Mouse (Mus musculus) intestine, embryonic 16.5 days (tissue): ENCODE measurements around the gene Snx29. TPM values are rescaled to one million over a fixed set of nuclear protein-coding genes. Genes with fewer than 3 reads are reported as not detected.

Source experiments
- ATAC-seq: fragments of 200-750 bp; cut with Nextera tagmentation; 2 replicates; pipeline ENCODE4 v1.8.0; 2017; ENCODE audit warnings: moderate TSS enrichment, moderate library complexity
- H3K27ac ChIP-seq: fragments of 300-500 bp; sonication (generic); 2 replicates; pipeline ENCODE4 v1.5.1; 2014; ENCODE audit warnings: mild to moderate bottlenecking, low read length
- H3K27me3 ChIP-seq: fragments of 300-500 bp; sonication (generic); replicated peaks from 2 replicates; pipeline ENCODE4 v1.6.1; 2014; ENCODE audit warnings: low read length, control low read depth, mixed read lengths; ENCODE audit not compliant: control insufficient read depth, insufficient read depth
- H3K36me3 ChIP-seq: fragments of 300-500 bp; sonication (generic); 2 replicates; pipeline ENCODE4 v1.6.1; 2014; ENCODE audit warnings: low read length, control low read depth; ENCODE audit not compliant: control insufficient read depth, insufficient read depth
- H3K4me1 ChIP-seq: fragments of 300-500 bp; sonication (generic); 2 replicates; pipeline ENCODE4 v1.6.1; 2014; ENCODE audit warnings: low read length, control low read depth, mixed read lengths; ENCODE audit not compliant: control insufficient read depth, insufficient read depth
- H3K4me2 ChIP-seq: fragments of 300-500 bp; sonication (generic); 2 replicates; pipeline ENCODE4 v1.6.1; 2014; ENCODE audit warnings: low read depth, low read length, control low read depth
- H3K4me3 ChIP-seq: fragments of 300-500 bp; sonication (generic); 2 replicates; pipeline ENCODE4 v1.5.1; 2014; ENCODE audit warnings: mild to moderate bottlenecking, low read length
- H3K9ac ChIP-seq: fragments of 300-500 bp; sonication (generic); 2 replicates; pipeline ENCODE4 v1.6.1; 2014; ENCODE audit warnings: low read depth, low read length
- H3K9me3 ChIP-seq: fragments of 300-500 bp; sonication (generic); 2 replicates; pipeline ENCODE4 v1.6.1; 2016; ENCODE audit warnings: low read length, control low read depth; ENCODE audit not compliant: control insufficient read depth
- WGBS: fragments of 180-500 bp; shearing (Covaris S2); extraction: QIAGEN DNeasy Blood & Tissue Kit; methylation state at CpG from one replicate; pipeline ENCODE4 v1.1.7; 2014; 5-methylcytosine and 5-hydroxymethylcytosine counted together
- polyA plus RNA-seq: library from polyadenylated mRNA; unstranded; fragments of >200 nt; fragmentation: Nextera tagmentation; extraction: Ambion mirVana; gene quantifications from 2 replicates; pipeline ENCODE4 v1.2.1, GENCODE M21; 2015

Snx29 gene
- polyA plus RNA-seq, 1 experiment from 2014 or later = 6.3 TPM

DNA sequence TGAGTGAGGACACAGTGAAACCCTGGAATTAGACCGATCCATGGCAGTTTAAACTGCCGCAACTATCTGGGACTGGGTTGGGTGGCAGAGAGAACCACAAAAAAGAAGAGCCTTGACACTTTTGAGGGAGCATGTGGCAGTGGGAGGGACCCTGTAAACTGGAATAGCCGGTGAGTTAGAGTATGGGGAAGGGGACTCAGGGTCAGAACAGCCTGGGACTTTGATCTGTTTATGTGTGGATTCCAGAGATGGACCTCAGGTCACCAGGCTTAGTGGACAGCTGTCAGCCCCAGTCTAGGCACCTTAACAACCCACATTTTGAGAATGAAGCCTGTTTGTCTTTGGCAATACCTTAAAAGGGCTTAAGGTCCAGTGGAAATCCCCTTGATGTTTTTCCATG lies 215.5 kb downstream of the Snx29 start:
- Histone ChIP-seq H3K4me3 (no peak overlapping the region), H3K9ac (no peak overlapping the region), H3K27me3 (no peaks in the 10 kb centered on the region), H3K4me2 (no peak overlapping the region), H3K4me1 (no peaks in the 10 kb centered on the region), H3K9me3 (no peaks in the 10 kb centered on the region), H3K36me3 (no peaks in the 10 kb centered on the region), H3K27ac (no peak overlapping the region)
- ATAC-seq = no peak
- 50% methylated on average over 3 of the region's 3 CpGs for WGBS

DNA sequence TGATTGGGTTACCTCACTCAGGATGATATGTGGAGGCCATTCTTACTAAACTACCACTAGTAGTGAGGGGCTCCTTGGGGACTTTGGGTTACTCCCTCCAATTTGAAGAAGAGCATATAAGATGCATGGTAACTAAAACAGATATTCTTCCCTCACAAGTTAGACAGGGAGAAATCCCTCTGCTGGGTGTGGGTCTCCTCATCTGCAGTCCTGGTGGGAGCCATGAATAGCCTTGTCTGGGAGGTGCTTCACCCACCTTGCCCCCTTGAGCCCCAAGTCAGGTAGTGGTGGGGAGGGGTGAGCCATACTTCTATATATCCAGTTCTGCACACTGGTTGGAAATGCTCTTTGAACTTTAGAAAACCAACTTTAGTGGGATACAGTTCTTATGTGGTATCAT lies 218.3 kb downstream of the Snx29 start:
- Histone ChIP-seq H3K9ac (no peak overlapping the region), H3K27me3 (no peaks in the 10 kb centered on the region), H3K27ac (no peak overlapping the region), H3K9me3 (no peaks in the 10 kb centered on the region), H3K4me2 (no peak overlapping the region), H3K36me3 (no peaks in the 10 kb centered on the region), H3K4me3 (no peak overlapping the region), H3K4me1 (no peaks in the 10 kb centered on the region)
- ATAC-seq = no peak

DNA sequence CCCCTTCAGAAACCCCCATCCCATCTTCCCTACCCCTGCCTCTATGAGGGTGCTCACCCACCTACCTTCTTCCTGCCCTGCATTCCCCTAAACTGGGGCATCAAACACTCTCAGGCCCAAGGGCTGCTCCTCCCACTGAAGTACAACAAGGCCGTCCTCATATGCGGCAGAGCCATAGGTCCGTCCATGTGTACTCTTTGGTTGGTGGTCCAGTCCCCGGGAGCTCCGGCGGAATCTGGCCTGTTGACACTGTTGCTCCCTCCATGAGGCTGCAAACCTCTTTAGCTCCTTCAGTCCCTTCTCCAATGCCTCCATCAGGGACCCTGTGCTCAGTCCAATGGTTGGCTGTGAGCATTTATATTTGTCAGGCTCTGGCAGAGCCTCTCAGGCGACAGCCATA lies 219.1 kb downstream of the Snx29 start:
- no peak for ATAC-seq
- no peak overlapping the region for H3K4me3 ChIP-seq
- no peak overlapping the region for H3K9ac ChIP-seq
- no peaks in the 10 kb centered on the region for H3K27me3 ChIP-seq
- no peak overlapping the region for H3K27ac ChIP-seq
- 88% methylated on average over 7 of the region's 7 CpGs for WGBS
- no peaks in the 10 kb centered on the region for H3K4me1 ChIP-seq
- H3K9me3 ChIP-seq = no peaks in the 10 kb centered on the region
- H3K36me3 ChIP-seq = no peaks in the 10 kb centered on the region
- H3K4me2 ChIP-seq = no peak overlapping the region

DNA sequence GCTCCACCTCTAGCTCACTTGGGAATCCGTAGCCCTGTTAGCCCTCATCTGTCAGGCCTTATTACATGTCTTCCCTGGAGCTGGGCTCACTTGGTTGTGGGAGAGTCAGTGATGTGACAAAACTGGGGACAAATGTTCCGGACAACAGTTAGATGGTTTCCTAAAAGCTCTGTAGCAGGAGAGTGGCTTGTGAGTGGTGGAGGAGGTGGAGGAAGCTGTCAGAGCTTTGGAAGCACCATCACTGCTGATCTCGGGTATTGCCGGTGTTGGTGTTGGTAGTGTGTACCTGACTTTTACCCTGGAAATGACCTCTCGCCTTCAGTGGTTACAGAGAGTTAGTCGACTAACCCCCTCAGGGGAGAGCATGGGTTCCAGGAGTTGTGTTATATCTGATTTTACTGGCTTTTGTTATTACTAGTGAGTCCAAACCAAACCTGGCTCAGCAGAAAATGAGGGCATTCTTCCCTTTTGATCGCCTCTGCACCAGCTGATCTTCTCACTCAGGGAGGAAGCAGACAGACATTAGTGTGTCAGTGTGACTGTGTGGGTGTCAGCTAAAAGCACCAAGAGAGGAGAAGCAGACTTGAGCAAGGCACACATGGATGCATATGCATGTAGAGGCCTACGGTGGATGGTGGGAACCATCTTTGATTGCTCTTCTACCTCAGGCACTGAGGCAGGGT lies 227.5 kb downstream of the Snx29 start:
- no peaks in the 10 kb centered on the region for H3K36me3 ChIP-seq
- no peaks in the 10 kb centered on the region for H3K9me3 ChIP-seq
- no peak overlapping the region for H3K27ac ChIP-seq
- no peak overlapping the region for H3K4me3 ChIP-seq
- no peak overlapping the region for H3K4me2 ChIP-seq
- WGBS = 88% methylated on average over 8 of the region's 8 CpGs
- no peak overlapping the region for H3K9ac ChIP-seq
- no peaks in the 10 kb centered on the region for H3K4me1 ChIP-seq
- ATAC-seq = no peak
- no peaks in the 10 kb centered on the region for H3K27me3 ChIP-seq

DNA sequence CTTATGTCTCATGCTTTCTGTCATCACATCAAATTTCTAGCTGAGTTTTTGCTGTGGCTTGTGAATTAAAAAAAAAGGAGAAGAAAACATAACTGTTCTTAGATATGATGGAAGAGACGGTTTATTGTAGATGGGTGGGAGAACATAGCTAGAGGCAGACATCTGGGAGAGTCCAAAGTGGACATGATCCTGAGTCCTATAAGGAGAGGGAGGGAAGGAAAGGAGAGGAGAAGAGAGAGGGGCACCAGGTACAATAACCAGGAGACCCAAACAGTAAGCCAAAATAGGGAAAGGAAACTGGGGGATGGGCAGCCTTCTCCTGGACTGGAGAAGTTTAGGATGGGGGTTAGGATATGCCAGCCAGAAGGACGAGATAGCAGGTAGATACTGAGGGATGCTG lies 239.0 kb downstream of the Snx29 start:
- H3K9me3 ChIP-seq = no peaks in the 10 kb centered on the region
- no peak for ATAC-seq
- no peaks in the 10 kb centered on the region for H3K27me3 ChIP-seq
- H3K36me3 ChIP-seq = no peaks in the 10 kb centered on the region
- 85% methylated on average over 2 of the region's 2 CpGs for WGBS
- no peak overlapping the region for H3K9ac ChIP-seq
- no peak overlapping the region for H3K4me2 ChIP-seq
- H3K27ac ChIP-seq = no peak overlapping the region
- peaks cover 3% of the 10 kb centered on the region for H3K4me1 ChIP-seq
- H3K4me3 ChIP-seq = no peak overlapping the region

DNA sequence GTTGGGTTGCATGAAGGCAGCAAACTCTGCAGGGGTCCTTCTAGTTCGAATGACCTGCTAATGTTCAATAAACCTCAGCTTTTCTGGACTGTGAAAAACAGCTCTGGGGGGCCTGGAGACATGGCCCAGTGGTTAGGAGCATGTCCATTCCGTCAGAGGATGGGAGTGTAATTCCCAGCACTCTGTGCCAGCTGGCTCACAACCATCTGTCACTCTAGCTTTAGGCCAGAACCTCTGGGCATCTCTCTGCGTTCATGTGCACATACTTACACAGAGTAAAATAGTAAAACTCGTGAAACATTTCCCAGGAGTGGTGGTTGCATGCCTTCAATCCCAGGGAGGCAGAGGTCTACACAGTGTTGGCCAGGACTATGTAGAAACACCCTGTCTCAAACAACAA lies 241.1 kb downstream of the Snx29 start:
- H3K36me3 ChIP-seq = no peaks in the 10 kb centered on the region
- WGBS = 65% methylated on average over 4 of the region's 4 CpGs

DNA sequence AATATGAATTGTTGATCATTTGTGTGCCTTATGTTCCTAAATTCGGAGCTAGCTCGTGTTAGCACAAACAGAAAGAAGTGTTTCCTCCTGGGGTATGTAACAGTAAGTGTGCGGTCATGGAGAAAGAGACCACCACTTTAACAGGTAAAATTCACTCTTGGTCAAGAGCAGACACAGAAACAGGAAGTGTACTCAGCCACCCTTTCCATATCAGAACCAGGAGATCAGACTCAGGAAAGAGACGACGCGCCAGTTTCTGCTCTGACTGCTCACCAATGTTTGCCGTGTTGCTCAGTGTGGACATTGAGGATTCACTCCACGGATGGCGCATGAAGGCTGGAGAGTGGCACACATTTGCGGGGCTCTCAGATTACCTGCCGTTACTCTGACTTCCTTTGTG lies 242.4 kb downstream of the Snx29 start:
- 0 out of 2 replicates have a peak overlapping the region, but pooled peaks have one; percentile 12 for H3K9ac ChIP-seq
- no peak overlapping the region for H3K27ac ChIP-seq
- H3K36me3 ChIP-seq = no peaks in the 10 kb centered on the region
- ATAC-seq = no peak
- H3K9me3 ChIP-seq = no peaks in the 10 kb centered on the region
- no peak overlapping the region for H3K4me2 ChIP-seq
- peaks cover 14% of the 10 kb centered on the region for H3K4me1 ChIP-seq
- H3K4me3 ChIP-seq = no peak overlapping the region
- H3K27me3 ChIP-seq = no peaks in the 10 kb centered on the region
- WGBS = 65% methylated on average over 11 of the region's 11 CpGs

More for the DNA sequence above, 241.1 kb downstream of the Snx29 start:
- Histone ChIP-seq H3K27ac (no peak overlapping the region), H3K9me3 (no peaks in the 10 kb centered on the region), H3K4me2 (no peak overlapping the region), H3K4me3 (no peak overlapping the region), H3K27me3 (no peaks in the 10 kb centered on the region), H3K9ac (no peak overlapping the region), H3K4me1 (peaks cover 14% of the 10 kb centered on the region)
- no peak for ATAC-seq

DNA sequence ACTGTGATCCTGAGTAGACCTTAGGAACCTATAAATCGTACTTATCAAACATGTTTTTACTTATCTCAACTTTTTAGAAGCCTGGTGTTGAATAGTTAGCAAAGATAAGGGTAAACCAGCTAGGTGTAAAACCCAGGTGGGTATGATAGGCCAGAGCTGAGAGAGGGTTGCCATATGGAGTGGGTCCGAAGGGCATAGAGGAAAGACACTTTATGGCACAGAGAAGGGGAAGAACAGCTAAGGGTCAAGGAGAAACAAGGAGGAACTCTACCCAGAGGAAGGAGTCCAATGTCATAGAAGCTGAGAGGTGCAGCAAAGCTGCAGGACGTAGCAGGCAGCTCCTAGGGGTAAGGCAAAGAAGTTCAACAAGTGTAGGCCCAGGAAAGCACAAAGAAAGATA lies 244.9 kb downstream of the Snx29 start:
- no peaks in the 10 kb centered on the region for H3K36me3 ChIP-seq
- no peak overlapping the region for H3K4me2 ChIP-seq
- H3K9ac ChIP-seq = no peak overlapping the region
- ATAC-seq = peak; percentile 97
- H3K27me3 ChIP-seq = no peaks in the 10 kb centered on the region
- H3K27ac ChIP-seq = peak overlapping the region; percentile 91
- H3K9me3 ChIP-seq = no peaks in the 10 kb centered on the region
- no peak overlapping the region for H3K4me3 ChIP-seq
- H3K4me1 ChIP-seq = peaks cover 14% of the 10 kb centered on the region
- 59% methylated on average over 3 of the region's 3 CpGs for WGBS

DNA sequence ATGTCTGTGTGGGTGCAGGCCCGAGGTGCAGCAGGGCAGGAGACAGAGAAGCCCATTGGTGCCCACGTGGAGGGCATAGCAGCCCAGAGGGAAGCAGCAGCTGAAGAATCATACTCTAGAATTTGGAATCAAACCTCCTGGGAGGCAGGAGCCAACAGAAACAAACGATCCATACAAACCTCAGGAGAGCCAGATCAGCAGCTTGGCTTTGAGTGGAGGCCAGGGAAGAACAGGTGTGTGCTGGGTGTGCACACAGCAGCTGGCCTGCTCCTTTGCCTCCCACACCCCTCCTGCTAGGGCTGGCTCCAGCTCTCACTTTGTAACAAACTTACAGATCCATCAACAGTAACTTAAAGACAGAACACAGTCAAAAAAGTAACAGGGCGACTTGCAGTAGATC lies 245.4 kb downstream of the Snx29 start:
- H3K27ac ChIP-seq = peak overlapping the region; percentile 91
- H3K9ac ChIP-seq = peak overlapping the region; percentile 18; the same call in 1 of the 2 replicates
- no peak overlapping the region for H3K4me3 ChIP-seq
- no peaks in the 10 kb centered on the region for H3K36me3 ChIP-seq
- H3K4me2 ChIP-seq = no peak overlapping the region
- no peaks in the 10 kb centered on the region for H3K9me3 ChIP-seq
- H3K4me1 ChIP-seq = peaks cover 14% of the 10 kb centered on the region
- peak; percentile 70 for ATAC-seq
- H3K27me3 ChIP-seq = no peaks in the 10 kb centered on the region
- WGBS = 49% methylated on average over 4 of the region's 4 CpGs

DNA sequence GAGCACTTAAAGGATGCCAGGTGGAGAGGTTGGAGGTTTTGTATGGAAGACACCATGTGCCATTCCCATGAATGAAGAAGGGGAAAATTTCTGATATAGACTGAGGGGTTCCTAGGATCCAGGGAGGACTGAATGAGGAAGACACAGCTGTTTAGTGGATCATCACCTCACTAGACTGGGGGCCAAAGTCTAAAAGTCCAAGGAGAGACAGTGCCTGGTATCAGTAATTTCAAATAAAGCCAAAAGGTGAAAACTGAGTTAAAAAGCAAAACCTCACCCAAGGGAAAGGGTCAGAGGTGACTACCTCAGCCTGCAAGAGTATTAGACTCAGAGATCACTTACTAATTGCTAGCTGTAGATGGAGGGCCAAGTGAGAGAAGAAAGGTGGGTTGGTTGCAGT lies 245.9 kb downstream of the Snx29 start:
- no peak overlapping the region for H3K4me3 ChIP-seq
- H3K27me3 ChIP-seq = no peaks in the 10 kb centered on the region
- H3K9ac ChIP-seq = no peak overlapping the region
- no peaks in the 10 kb centered on the region for H3K9me3 ChIP-seq
- H3K4me2 ChIP-seq = no peak overlapping the region
- peaks cover 14% of the 10 kb centered on the region for H3K4me1 ChIP-seq
- H3K27ac ChIP-seq = peak overlapping the region; percentile 91
- ATAC-seq = no peak
- no peaks in the 10 kb centered on the region for H3K36me3 ChIP-seq
